Mouse (Mus musculus): Measurements from ENCODE around the gene Plcb1. TPM values are rescaled to one million over a fixed set of nuclear protein-coding genes. Genes with fewer than 3 reads are reported as not detected.

Plcb1 gene
- polyA plus RNA-seq, 1 experiment from 2014 or later, result 7.9 TPM

- Histone ChIP-seq H3K27ac (ENCODE audit: low read depth) (no peak overlapping the region), H3K4me1 (ENCODE audit: insufficient read depth) (no peaks in the 10 kb centered on the region), H3K9me3 (ENCODE audit: low read length) (no peaks in the 10 kb centered on the region), H3K9ac (replicated peaks) (no peak overlapping the region), H3K27me3 (ENCODE audit: insufficient read depth, low read length) (no peaks in the 10 kb centered on the region), H3K36me3 (replicated peaks; ENCODE audit: insufficient read depth, low read length) (no peaks in the 10 kb centered on the region), H3K4me2 (ENCODE audit: low read depth, low read length) (no peak overlapping the region), H3K4me3 (ENCODE audit: low read depth, low read length) (no peak overlapping the region)
- TF ChIP-seq EP300 (IDR thresholded peaks at IDR 0.05; ENCODE audit: low read depth), result no peak
- TF ChIP-seq CTCF (IDR thresholded peaks at IDR 0.05; ENCODE audit: low read depth), result no peak
- DNase-seq (no peak), ATAC-seq (no peak)
- 74% methylated on average over 2 of the region's 2 CpGs for WGBS (ENCODE audit: insufficient replicate concordance)
Measured at GRCm38 (mm10) chr2:134912616-134913015, 126.7 kb downstream of the Plcb1 start.

GRCm38 (mm10) chr2:134913542-134913941 is 127.7 kb downstream of the Plcb1 start:
- H3K4me2 ChIP-seq (ENCODE audit: low read depth, low read length), result no peak overlapping the region
- H3K27ac ChIP-seq (ENCODE audit: low read depth), result no peak overlapping the region
- no peak for ATAC-seq
- no peaks in the 10 kb centered on the region for H3K9me3 ChIP-seq (ENCODE audit: low read length)
- TF ChIP-seq EP300 (IDR thresholded peaks at IDR 0.05; ENCODE audit: low read depth) (no peak), CTCF (IDR thresholded peaks at IDR 0.05; ENCODE audit: low read depth) (no peak)
- WGBS (ENCODE audit: insufficient replicate concordance), result 82% methylated on average over 3 of the region's 3 CpGs
- H3K4me1 ChIP-seq (ENCODE audit: insufficient read depth), result no peaks in the 10 kb centered on the region
- DNase-seq, result no peak
- H3K27me3 ChIP-seq (ENCODE audit: insufficient read depth, low read length), result no peaks in the 10 kb centered on the region
- no peak overlapping the region for H3K9ac ChIP-seq (replicated peaks)
- H3K36me3 ChIP-seq (replicated peaks; ENCODE audit: insufficient read depth, low read length), result no peaks in the 10 kb centered on the region
- H3K4me3 ChIP-seq (ENCODE audit: low read depth, low read length), result no peak overlapping the region

- no peaks in the 10 kb centered on the region for H3K9me3 ChIP-seq (ENCODE audit: low read length)
- no peak overlapping the region for H3K9ac ChIP-seq (replicated peaks)
- no peak overlapping the region for H3K4me3 ChIP-seq (ENCODE audit: low read depth, low read length)
- no peak for ATAC-seq
- no peaks in the 10 kb centered on the region for H3K36me3 ChIP-seq (replicated peaks; ENCODE audit: insufficient read depth, low read length)
- TF ChIP-seq CTCF (IDR thresholded peaks at IDR 0.05; ENCODE audit: low read depth) (no peak), EP300 (IDR thresholded peaks at IDR 0.05; ENCODE audit: low read depth) (no peak)
- no peak overlapping the region for H3K4me2 ChIP-seq (ENCODE audit: low read depth, low read length)
- 89% methylated on average over 2 of the region's 2 CpGs for WGBS (ENCODE audit: insufficient replicate concordance)
- no peaks in the 10 kb centered on the region for H3K27me3 ChIP-seq (ENCODE audit: insufficient read depth, low read length)
- H3K4me1 ChIP-seq (ENCODE audit: insufficient read depth), result no peaks in the 10 kb centered on the region
- DNase-seq, result no peak
- H3K27ac ChIP-seq (ENCODE audit: low read depth), result no peak overlapping the region
Measured at GRCm38 (mm10) chr2:134914091-134914550, 128.3 kb downstream of the Plcb1 start.

- Histone ChIP-seq H3K4me2 (ENCODE audit: low read depth, low read length) (no peak overlapping the region), H3K9me3 (ENCODE audit: low read length) (no peaks in the 10 kb centered on the region), H3K27ac (ENCODE audit: low read depth) (no peak overlapping the region), H3K4me3 (ENCODE audit: low read depth, low read length) (no peak overlapping the region), H3K9ac (replicated peaks) (no peak overlapping the region), H3K4me1 (ENCODE audit: insufficient read depth) (no peaks in the 10 kb centered on the region), H3K36me3 (replicated peaks; ENCODE audit: insufficient read depth, low read length) (no peaks in the 10 kb centered on the region), H3K27me3 (ENCODE audit: insufficient read depth, low read length) (no peaks in the 10 kb centered on the region)
- ATAC-seq (no peak), DNase-seq (no peak)
- TF ChIP-seq CTCF (IDR thresholded peaks at IDR 0.05; ENCODE audit: low read depth) (no peak), EP300 (IDR thresholded peaks at IDR 0.05; ENCODE audit: low read depth) (no peak)
- 66% methylated on average over 3 of the region's 3 CpGs for WGBS (ENCODE audit: insufficient replicate concordance)
Measured at GRCm38 (mm10) chr2:134915035-134915434, 129.2 kb downstream of the Plcb1 start.

- no peak for TF ChIP-seq CTCF (IDR thresholded peaks at IDR 0.05; ENCODE audit: low read depth)
- TF ChIP-seq EP300 (IDR thresholded peaks at IDR 0.05; ENCODE audit: low read depth), result no peak
- no peak for DNase-seq
- Histone ChIP-seq H3K4me1 (ENCODE audit: insufficient read depth) (no peaks in the 10 kb centered on the region), H3K27ac (ENCODE audit: low read depth) (no peak overlapping the region), H3K9me3 (ENCODE audit: low read length) (no peaks in the 10 kb centered on the region), H3K4me3 (ENCODE audit: low read depth, low read length) (no peak overlapping the region), H3K27me3 (ENCODE audit: insufficient read depth, low read length) (no peaks in the 10 kb centered on the region), H3K36me3 (replicated peaks; ENCODE audit: insufficient read depth, low read length) (no peaks in the 10 kb centered on the region), H3K4me2 (ENCODE audit: low read depth, low read length) (no peak overlapping the region), H3K9ac (replicated peaks) (no peak overlapping the region)
- WGBS (ENCODE audit: insufficient replicate concordance), result 76% methylated on average over 9 of the region's 9 CpGs
- ATAC-seq, result no peak
Measured at GRCm38 (mm10) chr2:134920611-134921280, 134.9 kb downstream of the Plcb1 start.

- no peaks in the 10 kb centered on the region for H3K36me3 ChIP-seq (replicated peaks; ENCODE audit: insufficient read depth, low read length)
- H3K9me3 ChIP-seq (ENCODE audit: low read length), result no peaks in the 10 kb centered on the region
- no peaks in the 10 kb centered on the region for H3K27me3 ChIP-seq (ENCODE audit: insufficient read depth, low read length)
- TF ChIP-seq EP300 (IDR thresholded peaks at IDR 0.05; ENCODE audit: low read depth) (no peak), CTCF (IDR thresholded peaks at IDR 0.05; ENCODE audit: low read depth) (no peak)
- no peak overlapping the region for H3K4me2 ChIP-seq (ENCODE audit: low read depth, low read length)
- no peak overlapping the region for H3K9ac ChIP-seq (replicated peaks)
- H3K4me1 ChIP-seq (ENCODE audit: insufficient read depth), result no peaks in the 10 kb centered on the region
- no peak for ATAC-seq
- no peak overlapping the region for H3K27ac ChIP-seq (ENCODE audit: low read depth)
- no peak for DNase-seq
- no peak overlapping the region for H3K4me3 ChIP-seq (ENCODE audit: low read depth, low read length)
- WGBS (ENCODE audit: insufficient replicate concordance), result 63% methylated on average over 10 of the region's 10 CpGs
Measured at GRCm38 (mm10) chr2:134922636-134923375, 136.9 kb downstream of the Plcb1 start.
